Mouse (Mus musculus) spleen, postnatal 0 days (tissue): ENCODE data around the gene Dpp10. TPM values are rescaled to one million over a fixed set of nuclear protein-coding genes. Genes with fewer than 3 reads are reported as not detected.

Experiments
- polyA plus RNA-seq: library from polyadenylated mRNA; unstranded; fragments of >200 nt; fragmentation: Nextera tagmentation; extraction: Ambion mirVana; gene quantifications from 2 replicates; pipeline ENCODE4 v1.2.1, GENCODE M21; 2015

Dpp10 gene
- polyA plus RNA-seq: 0.23 TPM in 1 of 2 replicates, not detected in the other

DNA sequence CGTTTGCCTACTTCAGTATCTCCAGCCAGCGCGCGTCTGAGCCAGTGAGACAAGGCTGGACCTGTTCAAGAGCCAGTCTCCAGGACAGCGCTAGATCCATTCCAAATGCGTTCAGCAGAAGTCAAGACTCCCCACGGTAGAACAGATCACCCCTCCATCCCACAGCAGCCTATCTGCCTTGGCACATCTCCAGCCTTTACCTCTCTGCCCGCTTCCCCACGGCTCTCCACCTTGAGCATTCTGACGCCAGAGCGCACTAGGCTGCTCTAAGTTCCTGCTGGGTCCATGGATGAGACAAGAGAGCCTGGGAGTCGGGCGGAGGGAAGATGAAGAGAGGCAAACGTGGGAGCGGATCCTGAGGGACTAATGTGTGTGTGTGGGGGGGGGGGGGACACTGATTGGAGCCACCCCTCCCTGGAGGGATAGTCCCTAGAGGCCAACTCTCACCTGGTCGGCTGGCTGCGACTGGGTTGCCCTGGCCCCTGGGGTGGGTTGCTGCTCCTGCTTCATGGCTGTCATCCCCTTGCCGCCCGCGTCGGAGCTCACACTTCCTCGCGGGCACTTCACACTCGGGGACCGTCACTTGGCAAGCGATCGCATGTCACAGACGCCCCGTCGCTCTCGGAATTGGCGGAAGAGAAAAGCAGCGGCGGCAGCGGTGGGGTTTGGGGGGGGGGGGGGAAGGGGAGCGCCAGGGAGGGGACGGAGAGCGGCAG lies at the start of gene Dpp10:
Gene Dpp10, minus strand, starts transcription at position 635 of the 716 bp plus-strand sequence.

